Mouse (Mus musculus): ENCODE data around the gene Taf11. TPM values are rescaled to one million over a fixed set of nuclear protein-coding genes. Genes with fewer than 3 reads are reported as not detected.

Gene Taf11
- polyA plus RNA-seq (2017; shearing (Covaris generic)), result 47.5 TPM

DNA sequence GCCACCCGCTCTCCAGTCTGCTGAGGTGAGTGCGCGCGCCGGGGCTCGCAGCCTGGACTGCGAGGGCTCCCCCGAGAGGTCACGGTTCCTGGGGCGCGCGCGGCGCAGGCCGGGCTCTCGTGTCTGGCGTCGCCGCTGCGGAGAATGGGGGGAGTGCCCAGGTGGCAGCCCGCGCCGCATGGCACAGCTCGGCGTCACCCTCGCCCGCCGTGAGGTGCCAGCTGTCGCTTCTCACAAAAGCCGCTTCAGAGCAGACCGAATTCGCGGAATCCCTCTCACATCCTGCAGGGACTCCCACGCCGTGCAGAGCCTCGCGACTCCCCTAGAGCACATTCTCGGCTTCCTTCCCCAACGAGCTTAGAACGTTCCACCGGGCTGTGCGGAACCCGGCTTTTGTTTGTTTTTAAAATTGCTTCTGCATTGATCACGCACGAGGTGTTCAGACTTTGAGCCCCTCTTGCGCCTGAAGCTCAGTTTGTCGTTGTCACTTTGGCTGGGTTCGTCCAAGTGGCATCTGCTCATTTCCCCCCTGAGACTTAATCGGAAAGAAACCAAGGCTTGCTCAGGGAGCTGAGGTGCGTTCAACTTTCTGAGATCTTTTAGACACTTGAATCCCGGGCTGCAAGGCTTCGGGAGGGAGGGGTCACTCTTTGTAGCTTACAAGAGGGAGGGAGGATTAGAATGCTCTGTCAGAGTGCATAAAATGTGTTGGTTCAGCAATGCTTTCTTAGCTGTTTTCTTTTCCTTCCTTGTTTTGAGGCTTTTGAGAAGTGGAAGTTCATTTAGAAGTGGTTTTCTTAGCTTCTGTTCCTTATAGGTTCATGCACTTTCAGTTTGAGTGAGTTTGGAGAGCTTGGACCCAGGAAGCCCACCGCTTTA is at the start of gene Taf11:
Gene Taf11 (minus strand): TSS at position 223 of the 879 bp plus-strand sequence.

DNA sequence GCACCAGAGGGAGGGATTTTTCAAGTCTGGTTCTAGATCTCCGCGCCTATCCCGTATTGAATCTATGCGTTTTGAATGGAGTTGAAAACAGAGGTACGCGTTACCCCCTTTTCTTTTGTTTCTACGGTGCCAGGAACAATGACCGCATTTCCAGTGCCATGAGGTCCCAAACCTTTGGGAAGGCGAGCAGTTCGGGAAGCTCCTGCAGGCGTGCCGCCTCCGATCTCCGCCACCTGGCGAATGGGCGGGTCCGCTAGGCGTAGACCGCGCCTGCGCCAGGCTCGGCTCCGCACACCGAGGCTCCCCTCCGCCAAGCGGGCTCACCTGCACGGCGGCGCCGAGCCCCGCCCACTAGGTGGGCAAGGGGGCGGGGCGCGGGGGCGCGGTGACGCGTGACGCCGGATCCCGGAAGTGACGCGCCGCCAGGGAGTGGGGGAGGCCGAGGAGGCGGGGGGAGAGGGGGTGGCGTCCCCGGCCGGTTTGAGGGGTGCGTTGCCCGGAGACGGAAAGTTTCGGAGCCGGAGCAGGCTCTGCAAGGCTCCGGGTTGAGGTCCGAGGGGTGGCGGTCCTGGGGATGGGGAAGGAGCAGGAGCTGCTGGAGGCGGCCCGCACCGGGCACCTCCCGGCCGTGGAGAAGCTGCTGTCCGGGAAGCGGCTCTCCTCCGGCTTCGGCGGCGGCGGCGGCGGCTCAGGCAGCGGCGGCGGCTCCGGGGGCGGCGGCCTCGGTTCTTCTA is 589 bp downstream of the Taf11 start, which contains the start of gene Anks1:
Gene Anks1 (plus strand): TSS at position 419 of the 734 bp plus-strand sequence.

DNA sequence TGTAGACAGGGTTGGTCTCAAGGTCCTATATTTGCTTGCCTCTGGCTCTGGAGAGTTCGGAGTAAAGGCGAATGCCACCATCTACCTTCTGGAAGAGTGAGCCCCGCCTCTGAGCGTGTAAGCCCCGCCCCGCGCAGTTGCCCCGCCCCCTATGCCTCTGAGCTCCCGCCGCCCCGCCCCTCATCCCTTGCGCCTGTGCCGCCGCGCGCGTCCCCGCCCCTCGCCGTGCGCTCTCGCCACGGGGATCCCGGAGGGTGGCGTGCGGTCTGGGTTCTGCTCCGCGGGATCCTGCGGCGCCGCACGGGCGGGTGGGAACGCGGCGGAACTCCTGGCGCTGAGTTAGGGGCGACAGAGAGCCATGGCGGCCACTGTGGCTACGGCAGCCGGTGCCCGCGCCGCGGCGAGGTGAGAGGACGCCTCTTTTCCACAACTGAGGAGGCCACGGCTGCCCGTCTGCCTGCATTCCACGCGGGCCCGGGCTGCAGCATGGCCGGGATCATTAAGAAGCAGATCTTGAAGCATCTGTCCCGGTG is 53.3 kb downstream of the Taf11 start, which contains the start of gene Uhrf1bp1:
Gene Uhrf1bp1 (plus strand): TSS at position 177 of the 533 bp plus-strand sequence.

Other genes starting within 250 kb of the Taf11 start
- gene Spdef, start 180.9 kb downstream of the Taf11 start, polyA plus RNA-seq (2017; shearing (Covaris generic)), result not detected
- gene D17Wsu92e, start 89.2 kb downstream of the Taf11 start, polyA plus RNA-seq (2017; shearing (Covaris generic)), result 5.4 TPM
- gene Snrpc, start 71.7 kb downstream of the Taf11 start, polyA plus RNA-seq (2017; shearing (Covaris generic)), result 203 TPM
- gene Uhrf1bp1, start 53.4 kb downstream of the Taf11 start, polyA plus RNA-seq (2017; shearing (Covaris generic)), result 3.7 TPM
- gene Anks1, start 538 bp downstream of the Taf11 start, polyA plus RNA-seq (2017; shearing (Covaris generic)), result 5.5 TPM
- 1.2 TPM for gene Tcp11, start 170.8 kb upstream of the Taf11 start, polyA plus RNA-seq (2017; shearing (Covaris generic))
- not detected for gene Scube3, start 232.3 kb upstream of the Taf11 start, polyA plus RNA-seq (2017; shearing (Covaris generic))